Mouse (Mus musculus) C2C12 (cell line): ENCODE data around the gene Olfr881.

Experiments used
- CEBPB ChIP-seq: IDR thresholded peaks from one replicate; pipeline ENCODE4 v1.6.1; 2011; ENCODE audit warnings: low read depth, mild to moderate bottlenecking, control low read depth, moderate library complexity
- CTCF ChIP-seq: IDR thresholded peaks from one replicate; pipeline ENCODE4 v1.5.1; 2011; ENCODE audit not compliant: control insufficient read depth, insufficient read depth, insufficient read length
- MAX ChIP-seq: IDR thresholded peaks from one replicate; pipeline ENCODE4 v1.6.1; 2011; ENCODE audit warnings: mild to moderate bottlenecking, control low read depth
- MYOD1 ChIP-seq: IDR thresholded peaks from one replicate; pipeline ENCODE4 v1.6.1; 2011; ENCODE audit warnings: low read depth; ENCODE audit not compliant: control insufficient read depth, insufficient read length
- MYOG ChIP-seq: IDR thresholded peaks from one replicate; pipeline ENCODE4 v1.6.1; 2011; ENCODE audit not compliant: control insufficient read depth, insufficient read length; ENCODE audit errors: extremely low read depth
- USF1 ChIP-seq: IDR thresholded peaks from one replicate; pipeline ENCODE4 v1.6.1; 2011; ENCODE audit warnings: low read depth, mild to moderate bottlenecking, control low read depth, moderate library complexity

DNA sequence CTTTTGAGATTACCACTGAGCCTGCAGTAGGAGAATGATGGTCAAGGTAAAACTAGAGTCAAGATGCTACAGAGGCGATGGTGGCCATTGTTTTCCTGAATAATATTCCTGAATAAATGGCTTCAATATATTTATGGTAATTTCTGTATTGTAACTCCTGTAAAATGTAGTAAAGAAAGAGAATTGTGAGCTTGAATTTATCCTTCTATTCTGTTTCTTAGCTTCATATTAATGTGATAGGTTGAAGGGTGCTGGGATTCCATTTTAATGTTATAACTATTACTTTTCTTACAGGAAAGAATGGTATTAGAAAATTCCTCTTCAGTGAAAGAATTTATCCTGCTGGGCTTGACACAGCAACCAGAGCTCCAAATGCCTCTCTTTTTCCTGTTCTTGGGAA lies 33.9 kb downstream of the Olfr881 start, which contains the start of gene Olfr883:
- TF ChIP-seq CTCF (no peak), MYOD1 (no peak), MYOG (no peak), MAX (no peak), CEBPB (no peak), USF1 (no peak)
